Mouse (Mus musculus): ENCODE data around the gene Pak2.

DNA sequence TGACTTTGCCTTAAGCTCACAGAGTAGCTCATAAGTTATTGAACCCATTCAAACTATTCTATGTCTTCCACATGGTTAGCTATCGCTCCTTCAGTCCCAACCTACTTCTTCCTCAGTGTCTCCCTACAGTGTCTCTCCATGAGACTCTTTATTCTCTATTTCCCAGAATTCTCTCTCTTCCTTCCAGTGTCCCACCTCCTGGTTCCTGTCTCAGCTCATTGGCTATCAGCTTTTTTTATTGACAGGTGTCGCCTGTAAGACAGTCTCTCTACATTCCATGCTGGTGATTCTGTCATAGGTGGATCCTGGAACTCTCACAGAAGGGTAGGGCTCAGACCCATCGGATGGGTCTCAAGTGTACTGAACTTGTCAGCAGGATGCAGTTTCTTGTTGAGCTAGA lies 46.2 kb upstream of the Pak2 start:
- no peak for TF ChIP-seq MAX (IDR thresholded peaks at IDR 0.05; ENCODE audit: low read depth)
- no peak for TF ChIP-seq POLR2A (IDR thresholded peaks at IDR 0.05; ENCODE audit: insufficient read length, low read depth)
- TF ChIP-seq E2F4 (IDR thresholded peaks at IDR 0.05; ENCODE audit: insufficient read depth) = no peak
- no peak for TF ChIP-seq USF1 (IDR thresholded peaks at IDR 0.05; ENCODE audit: low read depth)
- no peak for TF ChIP-seq MYOD1 (IDR thresholded peaks at IDR 0.05; ENCODE audit: control insufficient read depth in 1 of 3, insufficient read length in 2 of 3, low read depth in 2 of 3)
- TF ChIP-seq TCF12 (IDR thresholded peaks at IDR 0.05; ENCODE audit: insufficient read depth, poor library complexity, severe bottlenecking) = no peak
- TF ChIP-seq MYOG (IDR thresholded peaks at IDR 0.05; ENCODE audit: control insufficient read depth in 1 of 3, insufficient read depth in 1 of 3, insufficient read length in 2 of 3, low read depth in 2 of 3) = no peak
- no peak for TF ChIP-seq CEBPB (IDR thresholded peaks at IDR 0.05; ENCODE audit: insufficient read depth, poor library complexity, severe bottlenecking)
- TF ChIP-seq TCF3 (IDR thresholded peaks at IDR 0.05; ENCODE audit: insufficient read length, low read depth) = no peak

Measured in myocyte (in vitro differentiated cells).